Mouse (Mus musculus) v-Abl transformed pro-B cells (cell line): ENCODE results near the gene Tlr7.

Experiments
- in situ Hi-C, 2 experiments: fragments of 400-800 bp; cut with MboI; formaldehyde crosslinking; loops; one replicate each; pipeline ENCODE4 v1.15.1; 2025; ENCODE audit not compliant: unreplicated experiment in 2 of 2

The Tlr7 gene

DNA sequence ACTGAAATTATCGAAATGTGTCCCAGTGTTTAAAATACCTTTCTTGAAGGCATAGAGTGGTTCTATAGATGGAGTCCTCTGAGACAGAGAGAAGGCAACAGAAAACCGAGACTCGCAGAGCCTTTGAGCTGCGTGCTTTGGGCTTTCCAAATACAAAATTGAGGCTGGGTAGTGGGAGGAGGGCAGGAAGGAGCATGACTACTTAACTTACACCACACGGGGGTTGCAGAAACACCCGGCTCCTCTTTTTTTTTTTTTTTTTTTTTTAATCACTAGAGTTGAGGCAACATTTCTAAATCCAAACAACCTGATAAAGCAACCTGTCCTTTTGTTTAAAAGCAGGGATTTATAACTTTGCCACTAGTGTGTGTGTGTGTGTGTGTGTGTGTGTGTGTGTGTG, at the start of gene Tlr7:
TSS of gene Tlr7 (minus strand) at position 160 of the 400 bp plus-strand sequence.
- in situ Hi-C loops, result no loop called here

GRCm38 (mm10) chrX:167380073-167380472, 49.7 kb upstream of the Tlr7 start:
- in situ Hi-C loops, result loop anchor here (25.0 kb wide), 2 partner anchors 1218 to 1282 kb away; partner anchors contain the start of genes Gemin8 (in 1 of the 2) and Msl3 (in 1 of the 2)

GRCm38 (mm10) chrX:167361231-167361630, 30.9 kb upstream of the Tlr7 start:
- in situ Hi-C loops, result loop anchor here (25.0 kb wide), 2 partner anchors 699 to 1951 kb away; partner anchors contain the start of gene Hccs (in 1 of the 2)

DNA sequence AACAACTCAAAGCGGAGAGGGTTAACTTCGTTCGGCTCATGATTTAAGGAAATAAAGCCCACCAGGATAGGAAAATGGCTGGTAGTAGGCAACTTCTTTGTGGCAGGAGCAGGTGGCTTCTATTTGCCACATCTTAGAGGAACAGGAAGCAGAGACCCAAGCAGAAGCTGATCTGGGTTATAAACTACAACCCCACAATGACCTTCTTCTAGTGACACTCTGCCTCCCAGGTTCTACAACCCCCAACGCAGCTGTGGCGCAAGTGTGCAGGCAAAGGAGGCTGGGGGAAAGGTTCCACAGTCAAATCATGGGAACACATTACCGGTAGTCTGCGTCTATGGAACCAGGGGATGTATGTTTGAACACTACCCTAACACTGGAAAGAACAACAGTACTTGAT, 29.3 kb upstream of the Tlr7 start:
- in situ Hi-C loops, result loop anchor here (5.0 to 25.0 kb wide), 4 partner anchors 67 to 1953 kb away; partner anchors contain the start of gene Hccs (in 1 of the 2)

DNA sequence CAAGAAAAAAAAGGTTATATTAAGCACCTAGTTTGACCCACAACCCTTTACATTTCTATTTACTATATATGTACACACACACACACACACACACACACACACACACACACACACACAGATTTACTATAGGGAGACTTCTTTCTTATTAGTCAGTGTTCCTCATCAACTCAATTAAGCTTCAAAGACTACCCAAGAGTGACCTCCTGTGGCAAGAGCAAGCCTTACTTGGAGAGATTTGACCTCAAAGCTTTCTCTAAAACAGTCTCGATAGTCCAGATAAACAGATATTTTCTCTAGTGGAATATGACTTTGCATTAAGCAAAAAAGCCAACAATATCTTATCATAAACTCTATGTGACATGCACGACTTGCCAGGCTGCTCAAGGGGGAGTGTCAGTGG, 27.1 kb upstream of the Tlr7 start:
- in situ Hi-C loops, result loop anchor here (5.0 to 25.0 kb wide), 4 partner anchors 65 to 1955 kb away; partner anchors contain the start of gene Hccs (in 1 of the 2)

GRCm38 (mm10) chrX:167355965-167356364, 25.6 kb upstream of the Tlr7 start:
- in situ Hi-C loops, result loop anchor here (5.0 to 25.0 kb wide), 4 partner anchors 64 to 1956 kb away; partner anchors contain the start of gene Hccs (in 1 of the 2)

- in situ Hi-C loops, result loop anchor here (10.0 to 25.0 kb wide), 3 partner anchors 689 to 1959 kb away; partner anchors contain the start of gene Hccs (in 1 of the 2)
Measured at GRCm38 (mm10) chrX:167353617-167354016, 23.3 kb upstream of the Tlr7 start.

DNA sequence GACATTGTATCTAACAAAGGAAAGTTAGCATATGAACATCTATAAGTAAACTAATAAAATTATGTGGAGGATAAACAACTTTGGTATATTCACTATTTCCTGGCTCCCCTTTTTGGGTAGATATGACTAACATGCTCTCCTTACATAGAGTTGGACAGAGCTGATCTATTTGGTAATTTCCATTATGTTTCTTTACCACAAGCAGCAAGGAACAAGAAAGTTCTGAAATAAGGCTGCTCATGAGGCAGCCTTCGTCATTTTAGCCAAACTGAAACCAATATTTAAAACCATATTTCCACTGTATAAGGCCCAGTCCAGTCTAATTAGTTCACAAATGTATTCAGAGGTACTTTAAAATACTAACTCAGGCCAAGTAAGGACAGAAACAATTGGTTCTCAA, 16.1 kb upstream of the Tlr7 start:
- in situ Hi-C loops, result no loop called here

DNA sequence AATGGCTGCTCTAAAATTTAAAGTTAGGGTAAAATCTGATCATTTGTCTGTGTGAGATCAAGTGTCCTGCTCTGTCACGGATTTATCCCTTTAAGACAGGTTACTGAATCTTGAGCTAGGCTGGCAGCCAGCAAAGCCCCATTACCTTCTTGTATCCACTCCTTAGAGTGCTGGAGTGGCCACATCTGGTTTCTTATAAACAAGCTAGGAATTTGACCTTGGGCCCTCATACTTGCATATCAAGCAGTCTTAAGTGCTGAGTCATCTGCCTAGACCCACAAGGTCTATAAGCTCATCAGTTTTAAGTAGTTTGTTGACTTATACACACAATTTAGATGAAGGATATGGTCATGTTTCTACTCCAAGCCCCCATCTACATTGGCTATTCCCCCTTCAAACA, 14.0 kb upstream of the Tlr7 start:
- in situ Hi-C loops, result no loop called here

DNA sequence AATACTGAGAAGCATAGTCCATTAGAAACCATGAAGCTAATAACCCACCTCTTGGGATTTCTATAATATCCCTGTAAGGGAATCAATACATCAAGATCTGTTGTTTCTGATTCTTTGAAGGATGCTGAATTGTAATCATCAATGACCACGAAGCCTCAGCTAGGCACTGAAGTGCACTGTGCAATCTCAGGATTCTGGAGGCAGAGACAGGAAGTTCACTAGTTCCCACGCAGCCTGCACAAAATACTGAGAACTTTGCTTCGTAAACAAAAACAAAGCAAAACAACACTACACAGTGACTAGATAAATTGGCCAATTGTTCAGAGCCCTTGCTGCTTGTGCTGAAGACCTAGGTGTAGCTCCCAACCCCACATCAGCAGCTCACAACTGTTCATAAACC, 11.5 kb upstream of the Tlr7 start:
- in situ Hi-C loops, result no loop called here

- in situ Hi-C loops, result no loop called here
Measured at GRCm38 (mm10) chrX:167340190-167340589, 9.8 kb upstream of the Tlr7 start.

GRCm38 (mm10) chrX:167337990-167338389, 7.6 kb upstream of the Tlr7 start:
- in situ Hi-C loops, result no loop called here

- in situ Hi-C loops, result no loop called here
Measured at GRCm38 (mm10) chrX:167334571-167334970, 4.2 kb upstream of the Tlr7 start.

DNA sequence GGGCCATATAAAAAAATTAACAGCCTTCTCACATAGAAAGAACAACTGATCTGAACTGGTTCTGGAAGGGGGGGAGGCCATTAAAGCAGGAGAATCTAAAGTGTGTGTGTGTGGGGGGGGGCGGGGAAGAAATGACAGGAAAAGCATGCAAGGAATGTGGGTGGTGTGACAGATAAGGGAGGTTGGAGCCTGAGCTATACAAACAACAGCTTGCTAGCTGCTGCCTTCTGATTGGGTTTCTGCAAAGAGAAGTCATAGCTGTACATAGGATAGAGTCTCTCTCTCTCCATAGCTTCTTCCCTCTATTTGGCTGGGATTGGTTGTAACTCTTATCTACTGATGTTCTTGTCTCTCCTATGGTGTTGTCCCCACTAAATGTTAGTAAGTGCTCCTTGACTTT, 2.2 kb upstream of the Tlr7 start:
- in situ Hi-C loops, result no loop called here

- in situ Hi-C loops, result no loop called here
Measured at GRCm38 (mm10) chrX:167330993-167331392, 635 bp upstream of the Tlr7 start.

- in situ Hi-C loops, result no loop called here
Measured at GRCm38 (mm10) chrX:167329620-167330019, 738 bp downstream of the Tlr7 start.

- in situ Hi-C loops, result no loop called here
Measured at GRCm38 (mm10) chrX:167329098-167329497, 1.3 kb downstream of the Tlr7 start.

- in situ Hi-C loops, result no loop called here
Measured at GRCm38 (mm10) chrX:167328519-167328918, 1.8 kb downstream of the Tlr7 start.

- in situ Hi-C loops, result no loop called here
Measured at GRCm38 (mm10) chrX:167323742-167324141, 6.6 kb downstream of the Tlr7 start.

DNA sequence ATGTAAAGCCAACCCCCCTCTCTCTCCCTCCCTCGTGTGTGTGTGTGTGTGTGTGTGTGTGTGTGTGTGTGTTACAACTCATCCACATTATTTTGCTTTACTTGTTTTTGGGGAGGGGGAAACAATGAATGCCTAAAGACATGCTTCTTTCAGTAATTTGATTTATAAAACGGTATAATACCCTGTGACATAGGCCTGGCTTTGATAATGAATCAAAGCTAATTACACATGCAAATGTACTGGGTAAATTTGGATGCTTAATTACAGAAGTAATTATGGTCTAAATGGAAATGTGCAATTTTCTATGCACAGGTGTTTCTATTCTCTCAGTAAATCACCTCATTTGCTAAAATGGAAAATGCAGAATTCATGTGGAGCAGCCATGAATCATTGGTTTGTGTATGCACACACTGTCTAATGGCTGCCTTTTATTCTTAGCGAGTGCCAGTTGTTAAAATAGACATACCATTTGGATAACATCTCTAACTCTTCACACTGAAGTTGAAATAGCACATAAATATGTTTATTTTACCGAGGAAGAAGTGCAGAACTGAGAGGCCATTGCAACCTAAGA, 9.0 kb downstream of the Tlr7 start:
- in situ Hi-C loops, result no loop called here

GRCm38 (mm10) chrX:167318819-167319396, 11.4 kb downstream of the Tlr7 start:
- in situ Hi-C loops, result no loop called here

- in situ Hi-C loops, result no loop called here
Measured at GRCm38 (mm10) chrX:167315766-167316165, 14.6 kb downstream of the Tlr7 start.
